Mouse (Mus musculus) stomach, embryonic 15.5 days (tissue): Measurements from ENCODE around the gene Fndc3a. TPM values are rescaled to one million over a fixed set of nuclear protein-coding genes. Genes with fewer than 3 reads are reported as not detected.

ENCODE experiments used
- polyA plus RNA-seq: library from polyadenylated mRNA; unstranded; fragments of >200 nt; fragmentation: Nextera tagmentation; extraction: Ambion mirVana; gene quantifications from 2 replicates; pipeline ENCODE4 v1.2.1, GENCODE M21; 2015

The Fndc3a gene
- polyA plus RNA-seq, 1 experiment from 2014 or later, result 45.1 TPM

Other genes starting within 250 kb of the Fndc3a start
- gene Gm9195, start 218.2 kb downstream of the Fndc3a start, polyA plus RNA-seq, result not detected in 2 replicates